Mouse (Mus musculus) lung, embryonic 16.5 days (tissue): ENCODE results near the gene Antxr2. TPM values are rescaled to one million over a fixed set of nuclear protein-coding genes. Genes with fewer than 3 reads are reported as not detected.
A peak's percentile ranks its signal among the peaks of the same experiment; 100 is the strongest.

Source experiments
- ATAC-seq: fragments of 200-750 bp; cut with Nextera tagmentation; 2 replicates; pipeline ENCODE4 v1.8.0; 2017; ENCODE audit warnings: low read depth, mild to moderate bottlenecking, moderate library complexity
- H3K27ac ChIP-seq: fragments of 300-500 bp; sonication (generic); 2 replicates; pipeline ENCODE4 v1.5.1; 2014; ENCODE audit warnings: mild to moderate bottlenecking, control low read depth, low read length
- H3K27me3 ChIP-seq: fragments of 300-500 bp; sonication (generic); 2 replicates; pipeline ENCODE4 v1.6.1; 2014; ENCODE audit warnings: low read depth, low read length, mixed read lengths; ENCODE audit not compliant: control insufficient read depth, insufficient read depth
- H3K36me3 ChIP-seq: fragments of 300-500 bp; sonication (generic); 2 replicates; pipeline ENCODE4 v1.6.1; 2014; ENCODE audit warnings: low read length; ENCODE audit not compliant: control insufficient read depth, insufficient read depth
- H3K4me1 ChIP-seq: fragments of 300-500 bp; sonication (generic); replicated peaks from 2 replicates; pipeline ENCODE4 v1.6.1; 2014; ENCODE audit warnings: low read length, mixed read lengths; ENCODE audit not compliant: control insufficient read depth, insufficient read depth
- H3K4me2 ChIP-seq: fragments of 300-500 bp; sonication (generic); 2 replicates; pipeline ENCODE4 v1.6.1; 2014; ENCODE audit warnings: low read depth, low read length, control low read depth
- H3K4me3 ChIP-seq: fragments of 300-500 bp; sonication (generic); 2 replicates; pipeline ENCODE4 v1.5.1; 2014; ENCODE audit warnings: mild to moderate bottlenecking, low read length, control low read depth
- H3K9ac ChIP-seq: fragments of 300-500 bp; sonication (generic); 2 replicates; pipeline ENCODE4 v1.6.1; 2014; ENCODE audit warnings: low read length, control low read depth
- H3K9me3 ChIP-seq: fragments of 300-500 bp; sonication (generic); 2 replicates; pipeline ENCODE4 v1.6.1; 2016; ENCODE audit warnings: low read length; ENCODE audit not compliant: control insufficient read depth
- WGBS: fragments of 180-500 bp; shearing (Covaris S2); extraction: QIAGEN DNeasy Blood & Tissue Kit; methylation state at CpG from one replicate; pipeline ENCODE4 v1.1.7; 2014; 5-methylcytosine and 5-hydroxymethylcytosine counted together
- polyA plus RNA-seq: library from polyadenylated mRNA; unstranded; fragments of >200 nt; fragmentation: Nextera tagmentation; extraction: Ambion mirVana; gene quantifications from 2 replicates; pipeline ENCODE4 v1.2.1, GENCODE M21; 2015

Gene Antxr2
- polyA plus RNA-seq, 1 experiment from 2014 or later = 35.5 TPM

- 59% methylated on average over 11 of the region's 11 CpGs for WGBS
- Histone ChIP-seq H3K4me2 (0 out of 2 replicates have a peak overlapping the region, but pooled peaks have one; percentile 11), H3K27ac (no peak overlapping the region), H3K4me3 (no peak overlapping the region), H3K36me3 (no peaks in the 10 kb centered on the region), H3K4me1 (0 out of 2 replicates have a peak, but pooled peaks cover 7% of the 10 kb centered on the region), H3K9me3 (no peaks in the 10 kb centered on the region), H3K9ac (no peak overlapping the region), H3K27me3 (no peaks in the 10 kb centered on the region)
- peak; percentile 49; the same call in 1 of the 2 replicates for ATAC-seq
Observed at GRCm38 (mm10) chr5:97953241-97953920, 77.5 kb downstream of the Antxr2 start.

DNA sequence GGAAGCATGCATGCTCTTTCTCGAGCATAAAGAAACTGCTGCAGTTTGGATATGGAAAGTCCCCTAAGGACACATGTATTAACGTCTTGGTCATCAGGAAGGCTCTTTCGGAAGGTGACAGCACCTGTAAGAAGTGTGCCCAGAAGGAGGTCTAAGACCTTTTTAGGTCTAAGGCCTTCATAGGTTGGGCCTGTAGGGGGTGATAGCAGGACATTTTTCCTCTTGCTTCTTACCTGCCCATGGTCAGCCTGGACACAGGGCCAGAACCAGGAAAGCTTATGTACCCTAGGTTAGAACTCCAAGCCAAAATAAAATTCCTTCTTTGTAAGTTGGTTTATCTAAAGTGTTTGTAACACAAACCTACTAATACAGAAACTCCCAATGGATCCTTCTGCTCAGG lies 83.6 kb downstream of the Antxr2 start:
- H3K4me3 ChIP-seq = no peak overlapping the region
- H3K9me3 ChIP-seq = no peaks in the 10 kb centered on the region
- no peak overlapping the region for H3K4me2 ChIP-seq
- H3K27me3 ChIP-seq = no peaks in the 10 kb centered on the region
- no peaks in the 10 kb centered on the region for H3K4me1 ChIP-seq
- no peak for ATAC-seq
- H3K27ac ChIP-seq = no peak overlapping the region
- H3K36me3 ChIP-seq = peaks cover 5% of the 10 kb centered on the region; the same call in 1 of the 2 replicates
- H3K9ac ChIP-seq = no peak overlapping the region
- WGBS = 63% methylated on average over 3 of the region's 3 CpGs

DNA sequence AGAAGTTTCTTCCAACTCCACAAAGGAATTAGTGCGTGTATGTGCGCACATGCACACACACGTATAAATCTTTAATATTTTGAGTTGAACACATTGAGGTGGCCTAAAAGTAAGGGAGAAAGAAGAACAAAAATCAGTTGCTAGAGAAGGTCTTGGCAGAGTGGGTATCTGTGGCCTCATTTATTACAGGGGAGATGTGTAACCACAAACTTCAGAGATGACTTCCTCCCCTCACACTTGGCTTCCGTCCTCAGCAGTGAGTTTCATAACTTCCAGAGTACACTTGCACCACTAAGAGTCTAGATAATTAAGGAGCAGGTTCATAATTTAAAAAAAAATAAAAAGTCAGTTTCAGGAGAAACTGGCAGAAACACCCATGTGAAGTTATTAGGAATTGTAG lies 84.6 kb downstream of the Antxr2 start:
- Histone ChIP-seq H3K4me1 (no peaks in the 10 kb centered on the region), H3K36me3 (peaks cover 5% of the 10 kb centered on the region; the same call in 1 of the 2 replicates), H3K27me3 (no peaks in the 10 kb centered on the region), H3K27ac (no peak overlapping the region), H3K4me3 (no peak overlapping the region), H3K4me2 (no peak overlapping the region), H3K9ac (no peak overlapping the region), H3K9me3 (no peaks in the 10 kb centered on the region)
- WGBS = 85% methylated on average over 4 of the region's 4 CpGs
- ATAC-seq = no peak

DNA sequence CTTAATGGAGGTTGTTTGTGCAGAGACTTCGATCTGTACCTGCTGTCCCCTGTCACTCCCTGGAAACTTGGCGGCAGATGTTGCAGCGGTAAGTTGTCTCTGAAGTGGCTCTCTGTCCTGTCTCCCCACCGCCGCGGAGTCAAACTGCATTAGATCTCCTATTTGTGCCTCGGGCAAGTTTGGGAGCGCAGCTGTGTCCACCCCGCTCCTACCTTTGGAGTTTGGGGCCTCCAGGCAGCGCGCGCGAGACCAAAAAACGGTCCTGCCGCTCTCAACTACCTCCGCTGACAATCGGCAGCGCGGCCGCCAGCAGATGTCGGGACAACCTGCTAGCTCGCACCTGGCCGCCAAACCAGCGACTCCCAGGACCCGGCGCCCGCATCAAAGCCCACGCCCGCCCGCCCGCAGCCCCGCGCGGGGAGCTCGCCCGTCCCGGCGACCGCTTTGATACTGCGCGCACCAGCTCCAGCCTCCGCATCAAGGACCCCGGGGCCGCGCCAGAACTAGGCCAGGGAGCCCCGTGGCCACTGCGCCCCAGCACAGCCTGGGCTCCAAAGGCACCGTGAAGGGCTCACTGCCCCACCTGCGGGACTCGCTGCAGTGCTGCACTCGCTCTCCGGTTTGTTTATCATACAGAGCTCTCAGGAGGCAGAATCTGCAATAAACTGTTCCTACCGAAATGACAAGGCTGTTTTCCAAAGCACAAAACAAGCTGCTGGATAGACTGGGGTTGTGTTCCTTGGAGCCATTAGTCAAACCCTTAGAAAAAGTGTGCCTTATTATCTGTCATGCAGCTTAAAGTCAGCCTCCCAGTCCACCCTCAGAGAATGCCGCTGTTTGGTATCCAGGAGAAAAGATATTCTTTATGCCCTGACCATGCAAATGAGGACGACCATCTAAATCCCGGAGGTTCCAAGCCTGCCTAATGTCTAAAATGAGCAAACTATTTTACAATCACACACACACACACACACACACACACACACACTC lies 95.4 kb downstream of the Antxr2 start:
- Histone ChIP-seq H3K4me1 (peaks cover 4% of the 10 kb centered on the region; the same call in 1 of the 2 replicates), H3K9me3 (no peaks in the 10 kb centered on the region), H3K27me3 (no peaks in the 10 kb centered on the region), H3K9ac (peak overlapping the region; percentile 68), H3K27ac (no peak overlapping the region), H3K4me3 (peak overlapping the region; percentile 54), H3K36me3 (peaks cover 10% of the 10 kb centered on the region; the same call in 1 of the 2 replicates), H3K4me2 (peak overlapping the region; percentile 92)
- ATAC-seq = peak; percentile 79
- WGBS = 7% methylated on average over 56 of the region's 56 CpGs

DNA sequence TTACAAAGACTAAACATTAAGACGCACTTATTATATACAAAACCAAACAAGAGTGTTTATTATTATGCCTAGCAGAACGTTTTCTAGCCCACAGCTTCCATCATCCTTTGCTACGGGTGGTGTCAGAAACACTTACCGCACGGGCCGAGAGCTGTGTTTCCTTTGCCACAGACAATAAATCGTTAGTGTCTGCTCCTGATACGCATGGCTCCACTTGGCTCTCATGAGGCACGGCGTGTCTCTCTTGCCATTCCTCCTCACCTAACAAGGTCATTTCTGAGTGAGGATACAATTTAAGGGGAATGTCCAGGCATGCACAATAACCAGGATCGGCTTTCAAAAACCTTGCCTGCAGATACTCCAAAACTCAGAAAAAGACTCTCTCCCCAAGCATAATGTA lies 113.2 kb downstream of the Antxr2 start:
- Histone ChIP-seq H3K9me3 (no peaks in the 10 kb centered on the region), H3K4me2 (no peak overlapping the region), H3K36me3 (no peaks in the 10 kb centered on the region), H3K9ac (no peak overlapping the region), H3K27me3 (no peaks in the 10 kb centered on the region), H3K4me3 (no peak overlapping the region), H3K27ac (no peak overlapping the region), H3K4me1 (no peaks in the 10 kb centered on the region)
- ATAC-seq = no peak
- 48% methylated on average over 11 of the region's 11 CpGs for WGBS

GRCm38 (mm10) chr5:97914890-97915289 lies 116.0 kb downstream of the Antxr2 start:
- Histone ChIP-seq H3K9ac (no peak overlapping the region), H3K27ac (no peak overlapping the region), H3K9me3 (no peaks in the 10 kb centered on the region), H3K4me1 (no peaks in the 10 kb centered on the region), H3K4me2 (no peak overlapping the region), H3K36me3 (no peaks in the 10 kb centered on the region), H3K4me3 (no peak overlapping the region), H3K27me3 (no peaks in the 10 kb centered on the region)
- no peak for ATAC-seq
- 65% methylated on average over 2 of the region's 2 CpGs for WGBS

GRCm38 (mm10) chr5:97913901-97914300 lies 116.9 kb downstream of the Antxr2 start:
- H3K4me3 ChIP-seq = no peak overlapping the region

GRCm38 (mm10) chr5:97907482-97907881 lies 123.4 kb downstream of the Antxr2 start:
- no peak overlapping the region for H3K4me2 ChIP-seq
- no peak overlapping the region for H3K9ac ChIP-seq
- no peak overlapping the region for H3K27ac ChIP-seq
- WGBS = 72% methylated on average over 6 of the region's 6 CpGs
- ATAC-seq = no peak
- no peaks in the 10 kb centered on the region for H3K27me3 ChIP-seq
- no peaks in the 10 kb centered on the region for H3K9me3 ChIP-seq
- no peak overlapping the region for H3K4me3 ChIP-seq
- H3K4me1 ChIP-seq = no peaks in the 10 kb centered on the region
- H3K36me3 ChIP-seq = no peaks in the 10 kb centered on the region

More at GRCm38 (mm10) chr5:97913901-97914300, 116.9 kb downstream of the Antxr2 start:
- H3K27me3 ChIP-seq = no peaks in the 10 kb centered on the region
- H3K4me2 ChIP-seq = no peak overlapping the region
- no peak for ATAC-seq
- 90% methylated on average over 6 of the region's 6 CpGs for WGBS
- no peak overlapping the region for H3K9ac ChIP-seq
- H3K36me3 ChIP-seq = no peaks in the 10 kb centered on the region
- H3K9me3 ChIP-seq = no peaks in the 10 kb centered on the region
- H3K4me1 ChIP-seq = no peaks in the 10 kb centered on the region
- no peak overlapping the region for H3K27ac ChIP-seq
